Mouse (Mus musculus): ENCODE data around the gene Dcun1d5.

GRCm38 (mm10) chr9:7221024-7221423 lies 36.7 kb downstream of the Dcun1d5 start:
- TF ChIP-seq POLR2A (IDR thresholded peaks at IDR 0.05; ENCODE audit: borderline replicate concordance, extremely low read depth, insufficient read depth, insufficient read length, poor library complexity, severe bottlenecking): no peak
- no peak for TF ChIP-seq CTCF (IDR thresholded peaks at IDR 0.05; ENCODE audit: borderline replicate concordance, extremely low read depth, insufficient read depth, insufficient read length)

All from brain, embryonic 14.5 days (tissue).